Mouse (Mus musculus) hematopoietic multipotent progenitor cell, adult 10-12 weeks (in vitro differentiated cells): Measurements from ENCODE around the gene Rdh11. TPM values are rescaled to one million over a fixed set of nuclear protein-coding genes. Genes with fewer than 3 reads are reported as not detected.

ENCODE experiments used
- polyA plus RNA-seq: library from polyadenylated mRNA; stranded (reverse); fragments of >175 nt; gene quantifications from 2 replicates; pipeline ENCODE4 v1.2.3, GENCODE M21; 2012; ENCODE audit warnings: low replicate concordance

Rdh11 gene
- 0.80 and 1.4 TPM in 2 replicates for polyA plus RNA-seq

DNA sequence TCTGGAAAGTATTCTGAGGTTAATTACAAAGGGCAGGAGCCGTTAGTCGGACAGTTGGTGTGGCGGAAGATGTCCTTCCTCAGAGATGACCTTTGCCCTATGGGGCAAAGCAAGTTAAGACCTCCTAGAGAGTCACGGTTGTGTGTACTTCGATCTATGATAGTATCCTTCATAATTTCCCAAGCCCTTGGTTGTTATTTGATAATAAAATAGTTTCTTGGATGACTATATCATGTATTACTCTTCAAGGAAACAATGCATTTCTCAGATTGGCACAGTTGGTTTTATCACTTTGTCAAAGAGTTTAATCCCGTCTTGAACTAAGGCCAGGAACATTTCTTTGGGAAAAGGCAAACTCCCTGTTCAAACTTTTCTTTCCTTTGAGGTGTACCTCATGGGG, at the start of gene Rdh11:
Rdh11 (minus strand) TSS at position 101 of the 400 bp plus-strand sequence.

DNA sequence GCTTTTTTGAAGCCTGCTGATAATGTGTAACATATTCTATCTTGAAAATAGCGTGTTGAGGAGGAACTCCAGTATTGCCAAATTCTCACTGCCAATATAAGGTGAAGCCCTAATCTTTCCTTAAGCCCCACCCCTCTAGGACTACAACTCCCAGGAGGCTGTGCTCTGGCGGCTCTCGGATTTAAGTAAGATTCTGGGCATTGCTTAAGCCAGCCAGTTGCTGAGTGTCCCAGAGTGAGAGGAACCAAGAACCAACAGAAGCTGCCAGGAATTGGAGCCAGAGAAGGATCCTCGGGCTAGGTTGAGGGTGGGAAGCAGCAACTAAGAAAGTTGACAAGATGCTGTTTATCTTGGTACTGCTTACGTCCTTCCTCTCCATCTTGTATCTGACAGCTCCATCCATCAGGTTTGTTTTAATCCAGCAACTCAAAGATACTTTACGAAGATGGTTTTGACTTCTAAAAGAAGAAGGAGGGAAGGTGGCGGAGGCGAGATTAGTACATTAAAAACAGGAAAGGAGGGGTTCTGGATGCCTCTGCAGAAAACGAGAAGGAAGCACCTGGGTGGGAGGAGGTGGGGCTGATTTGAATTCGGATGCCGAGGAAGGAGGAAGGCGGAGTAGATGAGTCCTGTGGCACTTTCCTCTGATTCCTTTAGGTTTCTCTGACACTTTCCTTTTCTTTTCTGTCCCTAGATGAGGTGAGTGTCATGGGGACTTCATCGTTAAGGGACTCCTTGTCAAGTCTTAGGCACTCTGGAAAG, 16.8 kb upstream of the Rdh11 start, which contains the start of gene Rdh12:
Rdh12 (plus strand) TSS at position 212 of the 762 bp plus-strand sequence.

DNA sequence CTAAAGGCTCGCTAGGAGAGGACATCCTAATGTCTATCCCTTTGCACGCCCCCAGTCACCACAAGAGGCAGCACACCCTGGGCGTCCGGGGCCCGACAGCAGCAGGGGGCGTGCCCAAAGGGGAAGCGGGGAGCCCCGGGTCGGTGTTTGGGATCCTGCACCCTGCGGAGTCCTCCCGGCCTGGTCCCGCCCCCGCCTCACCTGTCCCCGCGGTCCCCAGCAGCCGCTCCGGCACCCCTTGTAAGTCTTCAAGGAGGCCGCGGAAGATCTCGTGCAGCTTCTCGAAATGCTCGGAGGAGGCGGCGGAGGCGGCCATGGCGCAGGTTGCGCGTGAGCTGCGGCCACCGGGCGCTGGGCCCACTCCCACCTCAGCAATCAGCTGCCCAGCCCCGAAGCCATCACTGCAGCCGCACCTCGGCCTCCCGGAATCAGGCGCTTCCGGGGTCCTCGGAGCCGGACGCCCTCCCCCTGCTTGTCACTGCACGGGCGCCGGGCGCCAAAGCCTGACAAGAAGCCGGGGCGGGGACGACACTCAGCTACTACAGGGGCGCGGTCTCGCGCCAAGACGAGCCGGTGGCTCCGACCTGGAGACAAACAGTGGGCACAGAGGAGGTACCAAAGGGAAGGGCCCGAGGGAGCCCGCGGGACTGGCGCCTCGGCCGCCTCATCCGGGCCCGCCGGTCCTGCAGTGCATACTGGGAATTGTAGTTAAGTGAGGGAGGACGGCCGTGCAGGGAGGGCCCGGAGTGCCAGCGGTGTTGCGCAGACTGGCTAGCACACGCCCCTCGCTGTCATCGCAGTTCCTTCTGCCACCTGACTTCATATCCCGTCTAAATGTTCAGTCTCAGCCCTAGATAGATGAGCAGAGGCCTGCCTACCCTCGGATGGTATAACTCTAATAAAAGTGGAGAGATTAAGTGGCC, 19.8 kb downstream of the Rdh11 start, which contains the start of gene Vti1b:
Vti1b (minus strand) TSS at position 649 of the 923 bp plus-strand sequence.

DNA sequence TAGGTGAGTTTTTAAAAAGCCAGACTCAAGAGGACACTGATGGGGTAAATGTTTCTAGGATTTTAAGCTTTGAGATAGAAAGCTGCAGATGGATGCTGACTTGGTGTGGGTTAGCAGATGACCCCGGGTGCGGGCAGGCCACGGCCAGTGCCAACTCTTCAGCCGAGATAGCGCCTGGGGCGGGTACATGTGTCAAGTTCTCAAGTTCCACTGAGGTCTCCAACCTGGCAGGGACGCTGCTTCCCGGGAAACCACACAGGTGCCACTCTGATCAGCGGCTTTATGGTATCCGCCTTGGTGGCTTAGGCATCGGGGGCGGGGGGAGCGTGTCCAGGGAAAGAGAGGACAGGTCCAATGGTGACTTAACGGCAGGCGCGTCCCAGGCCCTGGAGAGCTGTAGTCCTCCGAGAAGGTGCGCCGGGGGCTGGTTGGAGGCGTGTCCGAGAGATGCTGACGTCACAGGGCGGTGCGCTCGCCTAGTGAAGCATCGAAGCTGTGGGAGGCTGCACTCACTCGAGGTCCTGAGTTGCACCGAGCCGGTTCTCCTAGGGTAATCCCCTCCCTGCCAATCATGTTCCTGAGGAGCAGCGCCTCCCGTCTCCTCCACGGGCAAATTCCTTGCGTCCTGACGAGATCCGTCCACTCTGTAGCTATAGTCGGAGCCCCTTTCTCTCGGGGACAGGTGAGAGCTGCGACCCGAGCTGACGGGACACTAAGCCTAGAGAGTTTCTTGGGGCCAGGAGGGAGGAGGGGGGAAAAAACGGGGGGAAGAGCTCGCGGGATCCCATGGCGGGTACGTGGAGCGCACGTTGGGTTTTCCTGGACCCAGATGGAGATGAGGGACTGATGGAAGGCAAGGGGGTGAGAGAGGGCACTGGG, 61.6 kb downstream of the Rdh11 start, which contains the start of gene Arg2:
Arg2 (plus strand) TSS at position 479 of the 879 bp plus-strand sequence.

Other genes with a start within 250 kb of the Rdh11 start
- 42.2 and 44.1 TPM in 2 replicates for gene Tmem229b, start 184.7 kb downstream of the Rdh11 start, polyA plus RNA-seq
- 0.16 and 0.18 TPM in 2 replicates for gene Plekhh1, start 163.1 kb downstream of the Rdh11 start, polyA plus RNA-seq
- 6.6 and 11.3 TPM in 2 replicates for gene Pigh, start 102.6 kb downstream of the Rdh11 start, polyA plus RNA-seq
- gene Arg2, start 61.5 kb downstream of the Rdh11 start, polyA plus RNA-seq = 0.93 and 1.2 TPM in 2 replicates
- 49.4 and 75.2 TPM in 2 replicates for gene Vti1b, start 19.6 kb downstream of the Rdh11 start, polyA plus RNA-seq
- 1.4 and 3.5 TPM in 2 replicates for gene Rdh12, start 16.6 kb upstream of the Rdh11 start, polyA plus RNA-seq
- gene Zfyve26, start 104.0 kb upstream of the Rdh11 start, polyA plus RNA-seq = 6.4 and 14.6 TPM in 2 replicates
- 0.08 and 0.10 TPM in 2 replicates for gene Rad51b, start 105.0 kb upstream of the Rdh11 start, polyA plus RNA-seq